Mouse (Mus musculus): ENCODE measurements around the gene Kifc3. TPM values are rescaled to one million over a fixed set of nuclear protein-coding genes. Genes with fewer than 3 reads are reported as not detected.
"Not testable (repeated sequence)": the region's sequence is repeated elsewhere in the genome, so short reads cannot be mapped to it uniquely, and the experiment has no call there.

Gene Kifc3
- polyA plus RNA-seq, 1 experiment from 2014 or later, result 8.9 TPM

GRCm38 (mm10) chr8:95235683-95236082, 33.1 kb upstream of the Kifc3 start:
- Histone ChIP-seq H3K4me1 (ENCODE audit: control insufficient read depth, insufficient read depth, low read length) (no peaks in the 10 kb centered on the region), H3K9ac (ENCODE audit: low read length) (no peak overlapping the region), H3K4me2 (ENCODE audit: low read length) (no peak overlapping the region), H3K27me3 (replicated peaks; ENCODE audit: control insufficient read depth, insufficient read depth, low read length) (no peaks in the 10 kb centered on the region), H3K27ac (ENCODE audit: low read depth, low read length) (no peak overlapping the region), H3K4me3 (ENCODE audit: low read depth, low read length) (no peak overlapping the region), H3K36me3 (ENCODE audit: control insufficient read depth, insufficient read depth, low read length) (no peaks in the 10 kb centered on the region), H3K9me3 (replicated peaks; ENCODE audit: control insufficient read depth, low read length) (no peaks in the 10 kb centered on the region)
- ATAC-seq, result peak; percentile 37
- 0% methylated on average over 3 of the region's 3 CpGs for WGBS
- peak; percentile 73 for DNase-seq (ENCODE audit: low spot score)

GRCm38 (mm10) chr8:95230086-95230485, 27.5 kb upstream of the Kifc3 start:
- ATAC-seq, result not testable (repeated sequence)
- 95% methylated on average over 9 of the region's 9 CpGs for WGBS

GRCm38 (mm10) chr8:95227151-95227468, 24.5 kb upstream of the Kifc3 start:
- Histone ChIP-seq H3K4me1 (ENCODE audit: control insufficient read depth, insufficient read depth, low read length) (no peaks in the 10 kb centered on the region), H3K27me3 (replicated peaks; ENCODE audit: control insufficient read depth, insufficient read depth, low read length) (no peaks in the 10 kb centered on the region), H3K36me3 (ENCODE audit: control insufficient read depth, insufficient read depth, low read length) (no peaks in the 10 kb centered on the region), H3K9me3 (replicated peaks; ENCODE audit: control insufficient read depth, low read length) (no peaks in the 10 kb centered on the region), H3K4me3 (ENCODE audit: low read depth, low read length) (no peak overlapping the region), H3K27ac (ENCODE audit: low read depth, low read length) (no peak overlapping the region), H3K4me2 (ENCODE audit: low read length) (no peak overlapping the region), H3K9ac (ENCODE audit: low read length) (no peak overlapping the region)
- DNase-seq (ENCODE audit: low spot score) (no peak), ATAC-seq (no peak)
- 37% methylated on average over 2 of the region's 2 CpGs for WGBS

More at GRCm38 (mm10) chr8:95230086-95230485, 27.5 kb upstream of the Kifc3 start:
- DNase-seq (ENCODE audit: low spot score); H3K27ac ChIP-seq (ENCODE audit: low read depth, low read length); H3K9ac ChIP-seq (ENCODE audit: low read length); H3K9me3 ChIP-seq (replicated peaks; ENCODE audit: control insufficient read depth, low read length); H3K4me2 ChIP-seq (ENCODE audit: low read length); H3K4me3 ChIP-seq (ENCODE audit: low read depth, low read length); H3K36me3 ChIP-seq (ENCODE audit: control insufficient read depth, insufficient read depth, low read length); H3K4me1 ChIP-seq (ENCODE audit: control insufficient read depth, insufficient read depth, low read length); H3K27me3 ChIP-seq (replicated peaks; ENCODE audit: control insufficient read depth, insufficient read depth, low read length): not testable (repeated sequence)

GRCm38 (mm10) chr8:95226251-95227150, 23.9 kb upstream of the Kifc3 start:
- DNase-seq (ENCODE audit: low spot score), result no peak
- WGBS, result 62% methylated on average over 7 of the region's 7 CpGs

GRCm38 (mm10) chr8:95223969-95224368, 21.4 kb upstream of the Kifc3 start:
- no peaks in the 10 kb centered on the region for H3K9me3 ChIP-seq (replicated peaks; ENCODE audit: control insufficient read depth, low read length)
- H3K4me2 ChIP-seq (ENCODE audit: low read length), result no peak overlapping the region
- H3K27me3 ChIP-seq (replicated peaks; ENCODE audit: control insufficient read depth, insufficient read depth, low read length), result no peaks in the 10 kb centered on the region
- ATAC-seq (no peak), DNase-seq (ENCODE audit: low spot score) (no peak)
- WGBS, result 84% methylated on average over 5 of the region's 5 CpGs
- no peaks in the 10 kb centered on the region for H3K36me3 ChIP-seq (ENCODE audit: control insufficient read depth, insufficient read depth, low read length)
- no peak overlapping the region for H3K4me3 ChIP-seq (ENCODE audit: low read depth, low read length)
- H3K4me1 ChIP-seq (ENCODE audit: control insufficient read depth, insufficient read depth, low read length), result no peaks in the 10 kb centered on the region
- no peak overlapping the region for H3K27ac ChIP-seq (ENCODE audit: low read depth, low read length)
- H3K9ac ChIP-seq (ENCODE audit: low read length), result no peak overlapping the region

More at GRCm38 (mm10) chr8:95226251-95227150, 23.9 kb upstream of the Kifc3 start:
- no peak overlapping the region for H3K4me3 ChIP-seq (ENCODE audit: low read depth, low read length)
- H3K9me3 ChIP-seq (replicated peaks; ENCODE audit: control insufficient read depth, low read length), result no peaks in the 10 kb centered on the region
- H3K9ac ChIP-seq (ENCODE audit: low read length), result no peak overlapping the region
- no peaks in the 10 kb centered on the region for H3K4me1 ChIP-seq (ENCODE audit: control insufficient read depth, insufficient read depth, low read length)
- ATAC-seq, result no peak
- H3K4me2 ChIP-seq (ENCODE audit: low read length), result no peak overlapping the region
- H3K27ac ChIP-seq (ENCODE audit: low read depth, low read length), result no peak overlapping the region
- no peaks in the 10 kb centered on the region for H3K36me3 ChIP-seq (ENCODE audit: control insufficient read depth, insufficient read depth, low read length)
- no peaks in the 10 kb centered on the region for H3K27me3 ChIP-seq (replicated peaks; ENCODE audit: control insufficient read depth, insufficient read depth, low read length)

- no peak overlapping the region for H3K9ac ChIP-seq (ENCODE audit: low read length)
- no peaks in the 10 kb centered on the region for H3K4me1 ChIP-seq (ENCODE audit: control insufficient read depth, insufficient read depth, low read length)
- H3K4me3 ChIP-seq (ENCODE audit: low read depth, low read length), result no peak overlapping the region
- no peaks in the 10 kb centered on the region for H3K27me3 ChIP-seq (replicated peaks; ENCODE audit: control insufficient read depth, insufficient read depth, low read length)
- no peak for ATAC-seq
- no peak overlapping the region for H3K4me2 ChIP-seq (ENCODE audit: low read length)
- H3K27ac ChIP-seq (ENCODE audit: low read depth, low read length), result no peak overlapping the region
- WGBS, result 45% methylated on average over 2 of the region's 2 CpGs
- H3K9me3 ChIP-seq (replicated peaks; ENCODE audit: control insufficient read depth, low read length), result no peaks in the 10 kb centered on the region
- DNase-seq (ENCODE audit: low spot score), result no peak
- no peaks in the 10 kb centered on the region for H3K36me3 ChIP-seq (ENCODE audit: control insufficient read depth, insufficient read depth, low read length)
Observed at GRCm38 (mm10) chr8:95221045-95221444, 18.4 kb upstream of the Kifc3 start.

- no peak overlapping the region for H3K9ac ChIP-seq (ENCODE audit: low read length)
- H3K27ac ChIP-seq (ENCODE audit: low read depth, low read length), result no peak overlapping the region
- no peaks in the 10 kb centered on the region for H3K4me1 ChIP-seq (ENCODE audit: control insufficient read depth, insufficient read depth, low read length)
- WGBS, result 65% methylated on average over 7 of the region's 7 CpGs
- no peaks in the 10 kb centered on the region for H3K36me3 ChIP-seq (ENCODE audit: control insufficient read depth, insufficient read depth, low read length)
- H3K4me3 ChIP-seq (ENCODE audit: low read depth, low read length), result no peak overlapping the region
- H3K4me2 ChIP-seq (ENCODE audit: low read length), result no peak overlapping the region
- DNase-seq (ENCODE audit: low spot score), result no peak
- H3K9me3 ChIP-seq (replicated peaks; ENCODE audit: control insufficient read depth, low read length), result no peaks in the 10 kb centered on the region
- no peaks in the 10 kb centered on the region for H3K27me3 ChIP-seq (replicated peaks; ENCODE audit: control insufficient read depth, insufficient read depth, low read length)
- ATAC-seq, result no peak
Observed at GRCm38 (mm10) chr8:95220571-95220998, 18.0 kb upstream of the Kifc3 start.

- H3K36me3 ChIP-seq (ENCODE audit: control insufficient read depth, insufficient read depth, low read length), result no peaks in the 10 kb centered on the region
- H3K9ac ChIP-seq (ENCODE audit: low read length), result no peak overlapping the region
- H3K27me3 ChIP-seq (replicated peaks; ENCODE audit: control insufficient read depth, insufficient read depth, low read length), result no peaks in the 10 kb centered on the region
- no peak for ATAC-seq
- H3K9me3 ChIP-seq (replicated peaks; ENCODE audit: control insufficient read depth, low read length), result no peaks in the 10 kb centered on the region
- no peak overlapping the region for H3K4me3 ChIP-seq (ENCODE audit: low read depth, low read length)
- 86% methylated on average over 8 of the region's 8 CpGs for WGBS
- no peak for DNase-seq (ENCODE audit: low spot score)
- no peaks in the 10 kb centered on the region for H3K4me1 ChIP-seq (ENCODE audit: control insufficient read depth, insufficient read depth, low read length)
- H3K4me2 ChIP-seq (ENCODE audit: low read length), result no peak overlapping the region
- H3K27ac ChIP-seq (ENCODE audit: low read depth, low read length), result no peak overlapping the region
Observed at GRCm38 (mm10) chr8:95219623-95220022, 17.0 kb upstream of the Kifc3 start.

- Histone ChIP-seq H3K9me3 (replicated peaks; ENCODE audit: control insufficient read depth, low read length) (no peaks in the 10 kb centered on the region), H3K27ac (ENCODE audit: low read depth, low read length) (no peak overlapping the region), H3K4me2 (ENCODE audit: low read length) (no peak overlapping the region), H3K9ac (ENCODE audit: low read length) (no peak overlapping the region), H3K36me3 (ENCODE audit: control insufficient read depth, insufficient read depth, low read length) (no peaks in the 10 kb centered on the region), H3K4me3 (ENCODE audit: low read depth, low read length) (no peak overlapping the region), H3K27me3 (replicated peaks; ENCODE audit: control insufficient read depth, insufficient read depth, low read length) (no peaks in the 10 kb centered on the region), H3K4me1 (ENCODE audit: control insufficient read depth, insufficient read depth, low read length) (no peaks in the 10 kb centered on the region)
- 73% methylated on average over 11 of the region's 11 CpGs for WGBS
- DNase-seq (ENCODE audit: low spot score) (no peak), ATAC-seq (no peak)
Observed at GRCm38 (mm10) chr8:95215709-95216360, 13.2 kb upstream of the Kifc3 start.

All from forebrain, embryonic 14.5 days (tissue).